In genomic region chr2:125598251-125598650, GRCm38 (mm10) we compare ENCODE assay signal across 23 mouse cellular contexts. TPM values are rescaled to one million over a fixed set of nuclear protein-coding genes. Genes with fewer than 3 reads are reported as not detected.
DNase-seq lines count a peak whose midpoint lies in the region; ATAC-seq lines count a peak whose summit lies in the region.
"Had no signal": no experiment of that assay in that cellular context is flagged by ENCODE, and none has a peak within 500 bp of the region (broad histone marks: within the 10 kb centered on the region; RNA-seq: fewer than 3 reads in every experiment).

No protein-coding gene starts in this region.

- no peaks in the 10 kb centered on the region for H3K9me3 ChIP-seq in heart, embryonic 12.5 days (replicated peaks)
- H3K9me3 ChIP-seq: forebrain, embryonic 12.5 days; heart, embryonic 13.5 days; megakaryocyte, embryonic 14.5 days; midbrain, embryonic 13.5 days; stomach, embryonic 15.5 days had no signal

- no peak overlapping the region for H3K4me2 ChIP-seq in heart, embryonic 12.5 days
- H3K4me2 ChIP-seq: forebrain, embryonic 12.5 days; heart, embryonic 13.5 days; midbrain, embryonic 13.5 days; stomach, embryonic 15.5 days had no signal

- no peak overlapping the region for H3K4me3 ChIP-seq in heart, embryonic 12.5 days
- H3K4me3 ChIP-seq: erythroblast, embryonic 14.5 days; forebrain, embryonic 12.5 days; heart, embryonic 13.5 days; megakaryocyte, embryonic 14.5 days; midbrain, embryonic 13.5 days; stomach, embryonic 15.5 days had no signal

- H3K27ac ChIP-seq in heart, embryonic 12.5 days (ENCODE audit: poor library complexity, severe bottlenecking), result no peak overlapping the region
- H3K27ac ChIP-seq: forebrain, embryonic 12.5 days; heart, embryonic 13.5 days; midbrain, embryonic 13.5 days; stomach, embryonic 15.5 days had no signal

- H3K4me1 ChIP-seq in heart, embryonic 12.5 days (replicated peaks), result no peaks in the 10 kb centered on the region
- H3K4me1 ChIP-seq: forebrain, embryonic 12.5 days; midbrain, embryonic 13.5 days; stomach, embryonic 15.5 days had no signal

- DNase-seq in heart, adult 18-20 months, result peak; percentile 25 to 58
- peak; percentile 27 for DNase-seq in lung, postnatal 10 days
- no peak for DNase-seq in lung, postnatal 4 days
- peak; percentile 26 for DNase-seq in lung, postnatal 25 days (ENCODE audit: low spot score)
- no peak for DNase-seq in frontal cortex, postnatal 14 days (ENCODE audit: low spot score in 2 of 2)
- DNase-seq: adrenal gland, adult 2 months; B cell, adult 2 months; cerebellum, adult 2 months; cerebellum, postnatal 14 days; gastrocnemius, postnatal 10 days; heart, postnatal 10 days; kidney, adult 9 months; kidney, postnatal 10 days; layer of hippocampus, postnatal 36 days; liver had no signal

- no peak overlapping the region for H3K9ac ChIP-seq in heart, embryonic 12.5 days
- H3K9ac ChIP-seq: forebrain, embryonic 12.5 days; heart, embryonic 13.5 days; midbrain, embryonic 13.5 days; stomach, embryonic 15.5 days had no signal

- no peak for ATAC-seq in heart, embryonic 12.5 days (ENCODE audit: insufficient number of reproducible peaks, low FRiP score)
- ATAC-seq: intestine, embryonic 16.5 days; midbrain, embryonic 13.5 days had no signal

- 72% methylated on average over 6 of the region's 6 CpGs for WGBS in heart, embryonic 12.5 days

- H3K36me3 ChIP-seq in heart, embryonic 12.5 days, result peaks cover 73% of the 10 kb centered on the region

- no peaks in the 10 kb centered on the region for H3K27me3 ChIP-seq in heart, embryonic 12.5 days (replicated peaks)
- H3K27me3 ChIP-seq: forebrain, embryonic 12.5 days; heart, embryonic 13.5 days; megakaryocyte, embryonic 14.5 days; midbrain, embryonic 13.5 days; stomach, embryonic 15.5 days had no signal

RNA-seq across cellular contexts. Expression of gene Cep152, which starts 26.7 kb away (rescaled TPM):
- total RNA-seq in heart, adult 18-20 months (2021), result 1 to 10 TPM; 1.4 to 1.5 TPM
- polyA plus RNA-seq in heart, embryonic 12.5 days (2016; fragmentation: Nextera tagmentation; extraction: Ambion mirVana), result 5.2 and 6.9 TPM in 2 replicates

Comparison
In these comparisons a context has a peak if more than half of its experiments do, and no peak if none do; other contexts are left out.
1. DNase-seq: peak in heart, adult 18-20 months (2 of 2), lung, postnatal 10 days (single experiment) and lung, postnatal 25 days (single experiment); none in lung, postnatal 4 days (0 of 2) and frontal cortex, postnatal 14 days (0 of 2).